Mouse (Mus musculus): ENCODE measurements around the gene Leng8. TPM values are rescaled to one million over a fixed set of nuclear protein-coding genes. Genes with fewer than 3 reads are reported as not detected.
A peak's percentile ranks its signal among the peaks of the same experiment; 100 is the strongest.

The Leng8 gene
- 100 to 1,000 TPM; 125 to 149 TPM for total RNA-seq (2021)
- long read RNA-seq, experiment 1, full-length matches to known transcripts = 34 of 225 reads
- long read RNA-seq, experiment 1, partial matches to known transcripts = 149 of 225 reads
- long read RNA-seq, experiment 1, other reads (novel, unspliced or antisense) = 42 of 225 reads
- long read RNA-seq, experiment 2, full-length matches to known transcripts = 10 of 93 reads
- long read RNA-seq, experiment 2, partial matches to known transcripts = 72 of 93 reads
- long read RNA-seq, experiment 2, other reads (novel, unspliced or antisense) = 11 of 93 reads

DNA sequence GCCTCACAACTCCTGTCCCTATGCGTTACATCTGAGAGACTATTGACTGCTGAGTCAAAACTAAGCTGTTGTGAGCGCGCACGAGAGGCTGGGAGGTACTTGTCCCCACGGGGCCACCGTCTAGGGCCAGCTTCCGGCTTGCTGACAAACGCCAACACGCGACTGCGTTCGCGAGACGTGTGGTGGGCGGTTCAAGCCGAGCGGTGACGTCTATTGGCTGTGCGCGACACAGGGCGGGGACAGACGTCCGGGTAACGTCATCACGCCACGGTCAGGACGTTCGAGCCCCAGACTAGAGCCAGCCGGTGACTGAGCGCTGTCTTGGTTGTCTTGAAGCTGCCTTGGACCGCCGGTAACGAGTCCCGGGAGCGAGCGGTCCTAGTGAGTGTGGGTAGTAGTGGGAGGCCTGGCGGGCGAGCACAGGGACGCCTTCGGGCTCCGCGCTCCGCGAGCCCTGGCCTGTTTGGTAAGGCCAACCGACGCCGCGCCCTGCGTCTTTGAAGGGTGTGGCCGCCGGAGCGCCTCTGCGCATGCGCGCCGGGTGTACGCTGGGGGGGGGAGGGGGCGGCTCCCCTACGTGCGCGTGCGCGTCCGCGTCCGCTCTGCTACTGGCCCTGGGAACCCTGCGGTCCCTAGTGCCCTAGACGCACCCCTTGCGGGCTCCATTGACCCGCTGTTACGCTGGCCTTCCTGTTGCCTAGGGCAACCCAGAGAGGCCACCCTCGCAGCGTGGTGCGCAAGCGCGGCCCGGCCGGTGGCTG lies at the start of gene Leng8:
TSS of gene Leng8 (plus strand) at position 269 of the 761 bp plus-strand sequence.
- DNase-seq (ENCODE audit: low spot score in 2 of 2) = peak; percentile 99 to 100

DNA sequence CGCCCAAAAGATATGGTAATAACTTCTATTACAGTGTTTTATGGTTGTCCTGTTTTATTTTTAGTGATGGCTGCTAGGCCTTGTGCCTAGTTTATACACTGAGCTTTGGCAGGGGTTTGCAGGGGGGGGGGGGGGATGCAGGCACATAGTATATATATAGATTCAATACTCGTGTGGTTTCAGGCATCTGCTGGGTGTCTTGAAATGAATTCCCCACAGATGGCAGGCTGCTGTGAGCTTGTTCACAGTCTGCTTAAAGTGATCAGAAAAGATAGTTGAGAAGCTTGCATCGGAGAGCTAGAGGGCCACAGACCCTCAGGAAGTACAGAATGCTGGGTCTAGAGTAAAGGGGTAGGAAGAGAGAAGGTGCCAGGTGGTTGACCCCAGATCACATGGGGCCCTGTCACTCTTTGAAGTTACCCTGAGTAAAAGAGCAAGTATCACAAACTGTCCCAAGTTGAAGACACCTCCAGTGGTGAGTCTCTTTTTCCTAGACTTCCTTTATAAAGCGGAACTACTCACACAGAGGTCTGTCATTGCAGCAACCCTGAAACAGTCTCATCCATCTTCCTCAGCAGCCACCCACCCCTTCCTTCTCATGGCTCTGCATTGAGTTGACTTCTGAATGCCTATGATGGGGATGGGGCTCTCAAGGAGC lies 49.5 kb upstream of the Leng8 start:
- DNase-seq (ENCODE audit: low spot score in 2 of 2) = peak in 1 of 2 experiments; percentile 43

GRCm38 (mm10) chr7:4087896-4088480 lies 48.9 kb upstream of the Leng8 start:
- peak; percentile 48 to 59 for DNase-seq (ENCODE audit: low spot score in 2 of 2)

DNA sequence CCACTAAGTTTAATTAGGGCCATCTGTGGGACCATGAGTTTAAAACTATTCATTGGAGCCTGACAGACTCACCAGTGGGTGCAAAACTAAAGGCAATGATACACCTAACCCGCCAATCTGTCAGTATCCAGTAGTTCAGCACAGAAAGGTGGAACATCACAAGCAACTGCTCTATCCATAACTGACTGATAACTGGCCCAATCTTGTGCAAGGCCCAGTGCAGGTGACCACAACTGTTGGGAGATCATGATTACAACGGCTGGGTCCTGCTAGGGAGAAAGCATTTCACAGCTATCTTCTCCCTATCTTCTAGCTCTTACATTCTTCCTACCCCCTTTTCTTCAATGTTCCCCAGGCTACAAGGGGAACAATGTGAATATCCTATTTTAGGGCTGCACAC lies 48.2 kb upstream of the Leng8 start:
- no peak for DNase-seq (ENCODE audit: low spot score in 2 of 2)

DNA sequence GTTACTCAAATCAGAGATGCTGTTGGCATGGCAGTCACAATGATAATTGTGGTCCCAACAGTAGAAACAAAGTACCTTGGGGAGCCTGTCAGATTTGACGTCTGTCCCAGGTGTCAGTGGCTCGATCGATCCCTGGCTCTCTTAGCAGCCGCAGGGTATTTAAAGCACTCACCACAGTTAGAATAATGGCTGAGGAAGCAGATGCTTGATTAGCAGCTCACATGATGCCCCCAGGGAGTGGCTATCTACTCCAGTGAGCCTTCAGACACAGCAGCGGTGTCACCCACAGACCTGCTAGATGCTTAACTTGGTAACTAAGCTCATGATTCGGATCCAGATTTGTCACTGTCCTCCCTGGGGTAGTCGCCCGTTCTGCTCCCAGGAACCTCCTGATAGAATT lies 45.7 kb upstream of the Leng8 start:
- no peak for DNase-seq (ENCODE audit: low spot score in 2 of 2)

DNA sequence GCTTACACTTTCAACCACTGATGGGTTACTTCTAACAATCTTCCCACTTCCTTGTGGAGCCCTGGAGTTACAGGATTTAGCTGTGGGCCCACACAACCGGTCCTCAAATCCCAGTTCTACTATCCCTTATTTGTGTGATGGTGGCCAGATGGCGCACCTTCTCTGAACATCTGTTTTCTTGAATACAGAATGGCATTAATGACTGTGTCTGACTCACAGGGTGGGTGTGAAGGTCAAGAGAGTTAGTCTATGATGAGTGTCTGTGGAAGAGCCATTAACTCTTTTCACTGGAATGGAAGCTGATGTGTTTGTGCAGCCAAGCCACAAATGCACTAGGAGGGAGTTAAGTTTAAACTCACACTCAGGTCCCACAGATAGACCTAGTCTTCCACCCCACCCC lies 38.5 kb upstream of the Leng8 start:
- no peak for DNase-seq (ENCODE audit: low spot score in 2 of 2)

- no peak for DNase-seq (ENCODE audit: low spot score in 2 of 2)
Observed at GRCm38 (mm10) chr7:4098832-4099231, 38.0 kb upstream of the Leng8 start.

- DNase-seq (ENCODE audit: low spot score in 2 of 2) = no peak
Observed at GRCm38 (mm10) chr7:4101144-4101543, 35.7 kb upstream of the Leng8 start.

DNA sequence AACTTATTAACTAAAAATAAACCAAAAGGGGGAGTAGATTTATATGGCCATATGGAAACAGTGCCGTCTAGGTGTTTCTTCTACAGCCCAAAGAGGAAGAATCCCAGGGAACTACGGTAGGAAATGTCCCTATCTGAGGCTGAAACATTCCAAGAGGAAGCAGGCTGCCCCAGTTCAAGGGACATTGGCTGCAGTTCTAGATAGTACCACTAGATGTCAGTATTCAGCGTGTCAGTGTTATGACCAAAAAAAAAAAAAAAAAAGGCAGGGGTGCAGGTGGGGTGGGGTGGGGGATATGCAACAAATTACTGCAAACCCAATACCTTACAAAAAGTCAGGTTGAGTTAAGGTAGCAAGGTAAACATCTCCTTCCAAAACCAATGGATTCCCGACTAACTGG lies 33.4 kb upstream of the Leng8 start:
- peak; percentile 24 to 51 for DNase-seq (ENCODE audit: low spot score in 2 of 2)

- peak in 1 of 2 experiments; percentile 15 for DNase-seq (ENCODE audit: low spot score in 2 of 2)
Observed at GRCm38 (mm10) chr7:4111766-4112165, 25.1 kb upstream of the Leng8 start.

DNA sequence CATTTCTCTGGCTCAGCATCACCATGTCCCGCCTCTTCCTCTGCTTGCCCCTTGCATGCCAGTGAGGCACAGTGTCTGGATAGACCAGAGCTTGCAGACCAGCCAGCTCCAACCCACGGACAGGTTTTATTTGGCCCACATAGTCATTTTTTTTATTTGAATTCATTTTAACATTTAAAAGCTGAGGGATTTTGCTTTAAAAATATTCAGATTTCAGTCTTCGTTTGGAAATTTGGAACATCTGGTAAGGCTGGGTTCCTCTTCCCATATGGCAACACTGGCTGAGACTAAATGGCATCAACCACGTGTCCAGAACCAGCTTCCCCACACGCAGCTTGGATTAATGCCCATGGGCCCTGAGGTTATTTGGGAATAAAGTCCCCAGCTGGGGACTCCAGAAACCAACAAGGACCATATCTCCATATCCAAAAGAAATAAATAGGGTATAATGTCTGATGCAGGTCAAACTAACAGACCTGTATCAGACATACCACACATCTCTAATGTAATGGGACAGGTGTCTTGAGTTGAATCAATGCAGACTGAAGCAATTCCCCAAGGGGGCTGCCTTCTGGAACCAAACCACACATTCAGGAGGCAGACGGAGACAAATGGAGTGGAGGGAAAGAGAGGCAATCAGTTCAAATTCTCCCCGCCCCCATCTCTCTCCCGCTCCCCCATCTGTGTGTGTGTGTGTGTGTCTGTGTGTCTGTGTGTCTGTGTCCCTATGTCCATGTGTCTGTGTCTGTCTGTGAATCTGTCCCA lies 19.6 kb upstream of the Leng8 start:
- peak; percentile 52 to 54 for DNase-seq (ENCODE audit: low spot score in 2 of 2)

GRCm38 (mm10) chr7:4119344-4119902 lies 17.4 kb upstream of the Leng8 start, which contains the start of gene Ttyh1:
Gene Ttyh1 (plus strand): TSS chr7:4119408.
- DNase-seq (ENCODE audit: low spot score in 2 of 2) = peak; percentile 77 to 82

DNA sequence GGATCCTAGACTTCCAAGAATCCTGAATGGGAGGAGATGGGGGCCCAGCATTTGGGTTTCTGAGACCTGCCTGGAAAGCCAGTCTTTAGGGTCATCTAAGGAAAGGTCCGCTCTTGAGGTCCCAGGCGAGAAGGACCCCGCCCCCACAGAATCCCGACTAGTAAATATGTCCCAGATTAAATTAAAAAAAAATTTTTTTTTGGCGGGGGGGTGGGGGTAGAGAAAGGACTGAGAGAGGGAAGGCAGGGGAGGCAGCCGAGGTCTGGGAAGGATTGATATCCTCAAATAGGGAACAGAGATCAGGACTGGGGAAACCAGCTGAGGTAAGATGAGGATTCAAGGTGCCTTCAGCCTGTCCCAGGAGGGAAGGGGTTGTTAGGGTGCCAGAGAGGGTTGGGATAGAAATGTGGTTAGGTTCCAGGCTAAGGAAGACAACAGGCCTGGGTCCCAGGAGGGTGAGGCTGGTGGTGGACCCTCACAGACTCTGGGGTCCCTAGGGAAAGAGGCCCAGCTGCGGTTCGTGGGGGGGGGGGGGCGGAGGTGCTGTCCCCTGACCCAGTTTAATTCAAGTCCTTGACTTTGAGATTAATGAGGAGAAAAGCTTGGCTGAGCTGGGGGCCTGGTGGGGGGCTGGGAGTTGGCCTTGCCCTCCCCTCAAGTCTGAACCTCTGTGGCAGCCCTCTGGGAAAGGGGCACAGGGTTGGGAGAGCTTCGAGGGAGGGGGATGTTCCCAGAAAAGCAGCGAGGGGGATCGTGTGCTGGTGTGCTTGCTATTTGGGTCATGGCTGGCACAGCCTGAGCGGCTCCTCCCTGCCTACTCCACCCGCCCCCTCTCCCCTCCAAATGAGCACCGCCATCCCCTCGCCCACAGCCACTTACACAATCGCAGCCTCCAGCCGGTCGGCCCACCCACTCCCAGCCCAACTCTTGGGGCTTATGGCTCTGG lies 16.6 kb upstream of the Leng8 start:
- DNase-seq (ENCODE audit: low spot score in 2 of 2) = peak; percentile 64 to 80

DNA sequence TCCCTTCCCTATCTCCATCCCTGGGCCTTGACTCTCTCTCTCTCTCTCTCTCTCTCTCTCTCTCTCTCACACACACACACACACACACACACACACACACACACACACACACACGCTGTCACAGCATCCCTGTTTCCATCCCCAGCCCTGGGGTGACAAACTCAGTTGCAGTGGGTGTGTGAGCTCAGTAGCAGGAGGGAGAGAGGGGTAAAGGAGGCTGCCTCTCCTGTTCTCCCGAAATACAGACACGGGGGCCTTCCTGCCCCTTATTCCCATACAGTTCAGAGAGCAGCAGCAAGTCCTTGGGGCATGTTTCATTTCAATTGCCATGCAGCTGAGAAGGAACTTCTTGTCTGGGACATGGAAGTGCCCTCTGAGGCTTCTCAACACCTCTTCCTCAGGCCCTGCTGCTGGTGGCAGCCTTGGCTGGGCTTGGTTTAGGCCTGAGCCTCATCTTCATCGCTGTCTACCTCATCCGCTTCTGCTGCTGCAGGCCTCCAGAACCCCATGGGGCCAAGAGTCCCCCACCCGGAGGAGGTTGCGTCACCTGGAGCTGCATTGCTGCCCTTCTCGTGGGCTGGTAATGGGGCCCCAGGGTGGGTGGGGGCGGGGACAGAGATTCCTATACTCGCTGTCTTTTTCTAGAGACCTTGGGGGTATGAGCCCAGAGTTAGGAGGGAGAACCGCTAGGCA lies 14.6 kb upstream of the Leng8 start:
- DNase-seq (ENCODE audit: low spot score in 2 of 2) = no peak

DNA sequence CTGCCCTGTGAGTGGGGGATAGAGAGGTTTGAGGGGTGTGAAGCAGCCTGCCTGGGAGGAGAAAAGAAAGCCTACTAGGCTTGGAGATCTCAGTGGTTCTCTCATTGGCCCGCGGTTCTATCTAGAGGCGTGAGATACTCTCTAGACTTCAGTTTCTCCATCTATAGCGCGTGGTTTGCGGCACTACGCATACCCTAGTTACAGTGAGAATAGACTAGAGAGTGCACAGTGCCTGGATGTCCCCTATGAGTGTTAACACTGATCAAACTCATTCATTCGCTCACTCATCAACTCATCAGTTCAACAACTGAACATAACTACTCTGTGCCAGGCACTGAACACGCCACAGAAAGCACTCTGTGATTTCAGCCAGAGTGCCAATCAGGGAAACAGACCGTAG lies 14.1 kb upstream of the Leng8 start:
- DNase-seq (ENCODE audit: low spot score in 2 of 2) = no peak

- peak; percentile 68 to 74 for DNase-seq (ENCODE audit: low spot score in 2 of 2)
Observed at GRCm38 (mm10) chr7:4123732-4124131, 13.1 kb upstream of the Leng8 start.

DNA sequence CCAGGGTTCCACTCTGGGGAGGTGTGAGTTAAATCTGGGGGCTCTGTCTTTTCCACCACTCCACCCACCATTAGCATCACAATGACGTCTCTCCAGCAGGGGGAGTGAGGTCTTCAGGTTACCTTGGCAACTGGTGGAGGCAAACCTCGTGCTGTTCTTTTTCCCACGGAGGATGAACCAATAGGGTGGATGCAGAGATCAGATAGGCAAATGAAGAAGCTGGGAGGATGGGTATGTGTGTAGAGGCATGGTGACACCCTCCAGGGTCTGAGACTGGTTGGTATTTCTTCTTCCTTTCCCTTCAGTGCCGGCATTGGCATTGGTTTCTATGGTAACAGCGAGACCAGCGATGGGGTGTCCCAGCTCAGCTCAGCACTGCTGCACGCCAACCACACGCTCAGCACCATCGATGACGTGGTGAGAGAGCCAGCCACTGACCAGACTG lies 12.5 kb upstream of the Leng8 start:
- peak; percentile 80 to 87 for DNase-seq (ENCODE audit: low spot score in 2 of 2)

- no peak for DNase-seq (ENCODE audit: low spot score in 2 of 2)
Observed at GRCm38 (mm10) chr7:4124856-4125255, 12.0 kb upstream of the Leng8 start.

DNA sequence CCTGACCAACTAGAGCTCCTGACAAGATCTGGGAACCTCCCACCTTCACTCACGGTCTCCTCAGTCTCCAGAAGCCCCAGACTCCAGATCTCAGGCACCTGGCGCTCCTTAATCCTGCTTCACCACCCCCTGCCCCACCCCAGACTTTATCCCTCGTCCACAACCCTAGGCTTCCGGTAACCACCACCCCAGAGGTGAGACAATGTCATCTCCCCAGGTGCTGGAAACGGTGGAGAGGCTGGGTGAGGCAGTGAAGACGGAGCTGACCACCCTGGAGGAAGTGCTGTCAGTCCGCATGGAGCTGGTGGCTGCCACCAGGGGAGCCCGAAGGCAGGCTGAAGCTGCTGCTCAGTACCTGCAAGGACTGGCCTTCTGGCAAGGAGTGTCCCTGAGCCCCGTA lies 11.5 kb upstream of the Leng8 start:
- no peak for DNase-seq (ENCODE audit: low spot score in 2 of 2)

Measured in left cerebral cortex, adult 18-20 months (tissue).